Mouse (Mus musculus): Measurements from ENCODE around the gene Lmbrd1.
"Not testable (repeated sequence)": the region's sequence is repeated elsewhere in the genome, so short reads cannot be mapped to it uniquely, and the experiment has no call there.

The Lmbrd1 gene

DNA sequence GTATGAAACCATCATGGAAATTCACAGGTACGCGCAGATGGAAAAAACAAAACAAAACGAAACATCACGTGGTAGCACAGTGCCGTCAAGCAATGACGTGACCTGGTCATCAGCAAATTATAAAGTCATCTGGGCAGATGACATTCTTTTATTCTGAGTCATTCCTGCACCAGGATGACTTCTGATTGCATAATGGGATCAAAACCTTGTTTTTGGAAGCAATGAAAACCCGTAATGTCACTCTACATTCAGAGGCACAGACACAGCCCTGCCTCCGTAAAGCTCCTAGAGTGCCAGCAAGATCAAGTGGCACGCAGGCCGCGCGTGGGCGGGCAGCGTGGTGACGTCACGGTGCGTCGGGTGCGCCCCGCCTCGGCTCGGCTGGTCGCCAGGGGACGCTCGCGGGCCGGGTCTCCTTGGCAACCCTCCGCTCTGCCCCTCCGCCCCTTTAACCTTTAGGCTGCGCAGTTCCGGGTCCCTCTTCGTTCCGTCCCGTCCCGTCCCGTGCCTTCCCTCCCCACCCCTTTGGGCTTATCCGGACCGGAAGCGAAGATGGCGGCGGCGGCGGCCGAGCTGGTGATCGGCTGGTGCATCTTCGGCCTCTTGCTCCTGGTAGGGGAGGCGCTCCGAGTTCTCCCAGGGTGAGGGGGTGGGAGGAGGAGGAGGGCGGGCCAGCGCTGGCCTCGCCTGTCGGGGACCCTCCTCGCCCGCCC, at the start of gene Lmbrd1:
Lmbrd1 (plus strand) TSS at position 426 of the 713 bp plus-strand sequence.
- peak; percentile 93 to 98 for DNase-seq

DNA sequence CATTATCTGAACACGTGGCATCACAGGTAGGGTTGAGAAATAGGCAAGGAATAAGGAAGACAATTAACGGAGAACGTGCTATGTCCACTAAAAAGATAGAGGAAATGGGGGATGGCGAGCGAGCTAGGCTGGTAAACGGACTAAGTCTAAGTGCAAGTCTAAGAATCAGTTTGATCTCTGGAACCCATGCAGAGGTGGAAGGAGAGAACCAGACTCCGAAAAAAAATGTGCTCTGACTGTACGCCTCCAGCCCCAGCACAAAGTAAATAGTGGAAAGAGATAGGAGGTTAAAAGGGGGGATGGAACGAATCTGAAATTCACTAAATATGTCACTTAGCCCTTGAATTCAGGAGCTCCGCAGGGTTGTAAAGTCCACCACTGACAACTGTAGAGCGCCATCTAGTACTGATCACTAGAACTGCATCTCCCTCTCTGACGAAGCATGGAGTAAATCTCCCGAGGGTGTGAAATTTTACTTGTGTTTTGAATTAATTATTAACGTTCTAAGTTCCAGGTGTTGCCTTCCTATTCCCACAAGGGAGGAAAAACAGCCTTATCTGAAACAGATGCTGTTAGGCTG, 44.8 kb upstream of the Lmbrd1 start:
- peak; percentile 3 to 14 for DNase-seq

DNA sequence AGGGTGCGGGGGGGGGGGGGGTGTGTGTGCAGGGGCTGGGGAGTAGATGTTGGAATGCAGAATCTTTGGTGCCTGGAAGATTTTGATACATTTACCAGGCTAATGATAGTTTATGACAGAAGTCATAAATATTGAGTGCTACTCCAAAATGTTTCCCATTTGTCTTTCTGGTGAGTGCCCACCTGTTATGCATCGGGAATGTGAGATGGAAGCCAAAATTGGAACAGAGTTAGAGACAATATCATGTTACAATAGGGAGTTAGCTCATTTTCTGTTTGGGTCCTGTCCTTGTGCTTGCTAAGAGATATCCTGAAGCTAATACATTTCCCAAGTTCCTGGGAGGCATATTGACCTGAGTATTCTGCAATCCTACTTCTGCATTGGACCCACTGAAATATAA, 28.3 kb upstream of the Lmbrd1 start:
- no peak for DNase-seq

DNA sequence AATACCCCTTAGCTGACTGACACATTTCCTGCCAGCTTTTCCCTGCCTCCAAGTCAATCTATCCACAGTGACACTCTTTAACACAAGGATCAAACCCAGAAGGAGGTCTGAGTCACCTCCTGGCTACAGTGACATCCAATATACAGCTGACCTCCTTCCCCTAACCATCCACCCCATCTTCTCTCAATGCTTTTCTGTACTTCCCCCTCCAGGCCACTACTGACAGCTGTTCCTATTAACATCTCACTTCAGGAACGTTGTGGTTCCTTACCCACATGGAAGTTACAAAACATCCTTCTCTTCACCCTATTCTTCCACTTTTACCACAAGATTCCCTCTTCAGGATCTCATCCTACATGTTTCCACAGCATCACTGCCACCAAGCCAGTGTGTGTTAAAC, 18.5 kb upstream of the Lmbrd1 start:
- DNase-seq, result no peak

DNA sequence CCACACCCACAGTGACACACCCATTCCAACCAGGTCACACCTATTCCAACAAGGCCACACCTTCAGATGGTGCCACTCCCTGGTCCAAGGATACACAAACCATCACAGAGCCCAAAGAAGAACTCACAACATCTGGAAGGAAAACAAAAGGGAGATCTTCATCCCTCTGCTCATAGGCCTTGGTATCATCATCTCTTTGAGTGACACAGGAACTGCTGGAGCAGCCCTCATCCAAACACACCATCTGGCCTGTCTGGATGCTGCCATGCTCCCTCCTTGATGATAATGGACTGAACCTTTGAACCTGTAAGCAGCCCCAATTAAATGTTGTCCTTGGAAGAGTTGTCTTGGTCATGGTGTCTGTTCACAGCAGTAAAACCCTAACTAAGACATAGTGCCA, 17.8 kb upstream of the Lmbrd1 start:
- DNase-seq, result not testable (repeated sequence)

DNA sequence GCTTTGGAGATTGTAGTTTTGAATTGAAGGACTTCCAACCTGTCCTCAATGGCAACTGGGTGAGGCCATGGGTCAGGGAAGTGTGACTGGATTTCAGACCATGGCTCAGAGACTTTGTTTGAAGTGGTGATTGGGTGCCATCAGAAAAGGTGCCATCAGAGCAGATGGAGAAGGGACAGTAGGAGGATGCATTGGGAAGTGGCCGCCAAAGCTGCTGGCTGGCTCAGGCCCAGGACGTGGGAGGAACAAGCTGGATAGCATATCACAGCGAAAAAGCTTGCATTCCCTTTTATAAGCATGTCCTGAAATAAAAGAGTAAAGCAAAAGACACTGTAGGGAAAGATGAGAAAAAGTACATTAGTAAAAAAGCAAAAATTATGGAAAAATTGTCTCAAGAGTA, 16.9 kb upstream of the Lmbrd1 start:
- DNase-seq, result no peak

DNA sequence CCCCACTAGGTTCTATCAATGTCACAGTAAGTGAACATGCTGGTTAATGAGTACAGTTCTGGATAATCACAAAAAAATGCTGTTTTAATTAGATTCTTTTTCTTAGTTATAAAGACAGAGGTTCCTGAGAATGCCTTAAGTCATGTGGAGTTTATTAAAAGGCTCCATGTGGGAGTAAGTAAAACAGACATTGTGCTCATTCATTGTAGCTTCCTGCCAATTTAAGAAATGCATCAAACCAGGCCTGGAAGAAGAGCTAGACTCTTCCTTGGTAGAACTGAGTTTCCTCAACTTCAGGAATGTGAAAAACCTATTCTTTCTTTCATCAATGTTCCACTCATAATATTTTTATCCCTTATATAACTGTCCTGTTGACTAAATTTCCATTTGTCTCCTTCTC, 14.3 kb upstream of the Lmbrd1 start:
- DNase-seq, result no peak

DNA sequence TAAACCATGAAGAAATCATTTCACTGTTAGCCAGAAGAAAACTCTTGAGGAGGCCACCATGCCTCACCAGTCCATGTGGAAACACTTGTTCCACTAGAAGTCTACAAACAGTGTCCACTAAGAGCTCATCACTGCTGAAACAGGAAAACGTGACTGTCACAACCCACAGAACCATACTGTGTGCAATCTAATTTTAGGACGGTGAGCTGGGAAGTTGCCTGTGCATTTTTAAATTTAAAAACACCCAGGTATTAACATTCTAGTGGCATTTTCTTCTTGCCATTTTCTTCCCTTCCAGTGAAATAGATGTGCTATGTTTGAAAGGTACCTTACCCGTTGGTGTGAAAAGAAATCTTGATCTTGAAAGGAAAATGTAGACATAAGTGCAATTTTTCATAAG, 5.2 kb upstream of the Lmbrd1 start:
- no peak for DNase-seq

DNA sequence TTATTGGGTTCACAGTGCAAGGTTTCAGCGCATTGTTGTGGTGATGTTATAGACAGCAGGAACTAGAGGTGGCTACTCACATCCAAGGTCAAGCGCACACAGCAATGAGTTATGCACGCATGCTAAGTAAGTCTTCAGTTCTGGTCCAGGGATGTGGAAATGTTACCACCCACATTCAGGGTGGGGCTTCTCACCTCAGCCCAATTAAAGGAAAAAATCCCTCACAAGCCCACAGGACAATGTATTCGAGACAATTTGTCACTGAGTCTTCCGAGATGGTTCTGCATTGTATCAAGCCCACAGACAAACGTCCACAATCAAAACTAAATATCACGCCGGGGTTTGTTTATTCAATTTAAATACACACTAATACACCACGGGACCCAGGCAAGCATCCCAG, 724 bp upstream of the Lmbrd1 start:
- peak in 1 of 2 experiments; percentile 12 for DNase-seq

DNA sequence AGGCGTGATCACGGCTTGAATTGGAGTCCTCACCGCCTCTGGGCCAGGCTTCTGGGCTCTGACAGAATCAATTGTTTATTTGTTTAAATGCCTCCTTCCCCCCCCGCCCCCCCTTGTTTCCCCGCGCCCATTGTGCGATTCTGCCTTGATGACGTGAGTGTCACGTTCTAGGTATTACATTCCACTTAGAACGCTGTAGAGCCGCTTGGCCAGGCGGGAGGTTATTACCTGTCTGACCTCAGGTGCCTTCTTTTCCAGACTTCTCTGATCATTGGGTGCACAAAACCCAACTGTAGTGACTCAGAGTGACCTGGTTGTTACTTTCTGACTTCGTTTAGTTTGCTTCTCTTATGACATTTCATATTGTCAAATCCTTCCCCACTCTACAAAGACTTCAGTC, 641 bp downstream of the Lmbrd1 start:
- peak; percentile 24 to 36 for DNase-seq

DNA sequence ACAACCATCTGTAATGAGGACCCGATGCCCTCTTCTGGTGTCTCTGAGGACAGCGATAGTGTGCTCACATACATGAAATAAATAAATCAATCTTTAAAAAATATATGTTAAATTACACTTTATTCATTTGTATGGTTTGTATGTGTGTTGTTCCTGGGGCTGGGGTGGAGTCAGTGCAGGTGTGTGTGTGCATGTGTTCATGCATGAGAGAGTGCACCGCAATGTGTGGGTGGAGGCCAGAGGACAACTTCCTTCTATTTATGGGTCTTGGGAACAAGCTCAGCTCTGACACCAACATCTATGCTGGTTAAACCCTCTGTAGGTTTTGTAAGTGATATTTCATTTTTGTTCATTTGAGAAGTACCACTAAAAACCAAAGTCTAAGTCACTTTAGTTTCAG, 2.6 kb downstream of the Lmbrd1 start:
- DNase-seq, result no peak

DNA sequence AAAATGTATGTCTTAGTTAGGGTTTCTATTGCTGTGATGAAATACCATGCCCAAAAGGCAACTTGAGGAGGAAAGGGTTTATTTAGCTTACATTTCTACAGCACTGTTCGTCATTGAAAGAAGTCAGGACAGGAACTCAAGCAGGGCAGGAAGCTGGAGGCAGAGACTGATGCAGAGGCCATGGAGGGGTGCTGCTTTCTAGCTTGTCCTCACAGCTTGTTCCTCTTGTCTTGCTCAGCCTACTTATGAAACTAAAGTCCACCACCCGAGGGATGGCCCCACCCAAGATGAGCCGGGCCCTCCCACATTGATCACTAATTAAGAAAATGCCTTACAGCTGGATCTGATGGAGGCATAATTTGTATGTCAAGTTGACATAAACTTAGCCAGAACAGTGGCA, 3.5 kb downstream of the Lmbrd1 start:
- DNase-seq, result peak; percentile 16 to 35

DNA sequence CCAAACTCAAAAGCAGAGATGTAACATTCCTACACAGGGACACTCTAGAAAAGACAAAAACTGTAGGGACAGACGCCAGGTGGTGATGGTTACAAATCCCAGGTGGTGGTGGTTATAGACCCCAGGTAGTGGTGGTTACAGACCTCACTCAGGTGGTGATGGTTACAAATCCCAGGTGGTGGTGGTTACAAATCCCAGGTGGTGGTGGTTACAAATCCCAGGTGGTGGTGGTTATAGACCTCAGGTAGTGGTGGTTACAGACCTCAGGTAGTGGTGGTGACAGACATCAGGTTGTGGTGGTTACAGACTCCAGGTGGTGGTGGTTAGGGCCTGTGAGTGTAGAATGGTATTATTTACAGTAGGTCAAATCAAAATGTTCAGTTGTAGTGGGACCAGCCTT, 5.5 kb downstream of the Lmbrd1 start:
- no peak for DNase-seq

DNA sequence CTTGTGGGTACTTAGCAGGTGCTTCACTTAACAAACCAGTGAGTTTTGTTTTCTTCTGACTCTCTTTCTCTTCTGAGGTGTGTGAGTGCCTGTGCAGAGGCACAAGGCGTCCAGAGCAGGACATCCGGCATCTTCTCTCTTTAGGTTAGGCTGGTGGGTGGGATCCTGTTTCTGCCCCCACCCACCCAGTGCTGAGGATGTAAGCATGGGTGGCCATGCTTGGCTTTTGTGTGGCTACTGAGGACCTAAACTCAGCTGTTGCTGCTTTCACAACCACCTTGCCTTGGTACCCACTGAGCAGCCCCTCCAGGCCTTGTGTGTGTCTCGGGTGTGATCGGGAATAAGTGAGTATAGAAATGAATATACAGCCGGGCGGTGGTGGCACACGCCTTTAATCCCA, 7.2 kb downstream of the Lmbrd1 start:
- no peak for DNase-seq

DNA sequence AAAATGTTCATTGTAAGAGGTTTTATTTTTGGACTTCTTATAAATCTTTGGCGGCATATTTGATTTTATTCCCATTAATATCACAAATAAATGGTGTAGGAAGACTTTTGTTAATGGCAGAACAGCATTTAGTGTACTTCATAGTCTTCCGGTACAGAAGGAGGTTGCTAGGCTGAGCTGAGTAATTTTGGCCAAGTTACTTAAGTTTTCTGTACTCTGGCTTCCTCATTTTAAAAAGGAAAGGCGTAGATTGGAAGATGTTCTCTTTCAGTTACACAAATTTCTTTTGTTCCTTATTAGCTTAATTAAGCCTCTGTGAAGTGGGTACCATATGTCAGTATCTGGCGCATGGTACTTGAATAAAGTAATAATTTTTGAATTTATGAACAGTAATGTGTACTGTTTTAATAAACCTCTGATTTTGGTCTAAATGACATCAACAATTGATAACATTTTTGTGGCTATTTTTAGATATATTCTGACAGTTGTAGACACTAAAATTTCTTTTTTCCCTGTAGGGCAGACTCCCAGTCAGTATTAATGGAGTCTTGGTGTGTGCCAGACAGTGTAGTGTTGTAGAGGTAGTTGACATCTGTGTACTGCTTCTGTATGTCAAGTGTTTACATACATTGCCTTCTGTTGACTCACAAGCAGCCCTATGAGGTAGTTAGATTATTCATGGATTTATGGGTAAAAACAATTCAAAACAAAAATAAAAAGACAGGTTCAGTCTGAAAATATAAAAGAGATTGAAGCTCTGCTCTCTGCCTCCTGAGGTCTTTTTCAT, 8.0 kb downstream of the Lmbrd1 start:
- DNase-seq, result no peak

DNA sequence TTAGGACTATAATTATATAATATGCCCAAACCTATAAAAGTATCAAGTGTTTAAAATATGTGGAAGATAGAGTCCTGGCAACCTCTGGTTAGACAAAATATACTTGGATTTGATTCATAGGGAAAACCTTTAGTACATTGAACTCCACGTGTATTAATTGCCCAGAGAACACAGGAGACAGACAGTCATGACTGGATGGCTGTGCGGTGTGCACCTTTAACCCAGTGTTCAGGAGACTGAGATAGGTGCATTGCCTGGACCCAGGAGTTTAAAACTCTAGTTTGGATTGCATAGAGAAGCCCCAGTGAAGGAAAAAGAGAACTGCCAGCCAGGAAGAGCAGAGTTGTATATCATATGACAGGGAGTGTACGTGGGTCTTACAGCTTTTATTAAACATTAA, 19.2 kb downstream of the Lmbrd1 start:
- DNase-seq, result no peak

DNA sequence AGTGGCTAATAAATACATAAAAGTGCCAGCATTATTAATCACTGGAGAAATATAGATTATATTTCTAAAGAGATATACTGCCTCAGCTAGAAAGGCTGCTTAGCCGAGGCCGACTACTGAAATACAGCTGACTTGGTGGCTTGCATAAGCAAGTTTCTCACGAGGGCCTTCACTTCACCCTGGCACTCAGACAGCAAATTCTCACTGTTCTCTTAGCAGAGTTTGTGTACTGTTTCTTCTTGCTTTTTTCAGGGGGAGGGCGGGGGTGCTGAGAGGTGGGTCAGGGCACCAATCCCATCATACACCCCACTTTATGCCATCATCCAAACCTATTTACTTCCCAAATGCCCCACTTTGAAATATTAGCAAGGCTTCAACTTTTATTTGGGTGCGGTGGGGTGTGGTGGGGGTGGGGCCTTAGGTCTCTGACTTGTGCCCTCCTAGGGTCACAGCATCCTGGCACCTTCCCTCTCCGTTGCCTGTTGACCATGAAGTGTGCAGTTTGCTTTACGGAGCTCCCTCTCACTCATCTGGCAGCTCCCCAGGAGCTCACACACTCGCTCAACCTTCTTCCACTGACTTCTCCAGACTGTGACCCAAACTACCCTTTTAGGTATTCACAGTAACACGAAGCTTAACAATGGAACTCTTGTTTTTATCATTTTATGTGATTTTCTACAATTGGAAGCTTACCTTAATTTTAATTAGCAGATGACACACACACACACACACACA, 19.9 kb downstream of the Lmbrd1 start:
- no peak for DNase-seq

DNA sequence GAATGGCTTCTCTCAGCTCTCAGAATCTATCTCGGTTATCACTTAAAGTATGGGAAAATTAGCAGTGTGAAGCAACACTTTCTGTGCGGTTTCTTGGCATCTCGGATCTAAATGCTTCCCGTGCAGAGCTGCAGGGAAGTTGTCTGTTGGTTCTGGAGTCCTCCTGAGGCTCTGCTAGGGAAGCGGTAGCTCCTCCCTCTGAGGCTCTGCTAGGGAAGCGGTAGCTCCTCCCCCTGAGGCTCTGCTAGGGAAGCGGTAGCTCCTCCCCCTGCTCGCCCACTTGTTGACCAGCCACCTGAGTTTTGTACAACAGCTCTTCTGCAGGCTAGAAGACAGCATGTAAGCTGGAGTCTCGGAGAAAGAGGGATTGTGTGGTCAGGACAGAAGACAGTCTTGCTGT, 20.9 kb downstream of the Lmbrd1 start:
- DNase-seq, result peak; percentile 51 to 69

DNA sequence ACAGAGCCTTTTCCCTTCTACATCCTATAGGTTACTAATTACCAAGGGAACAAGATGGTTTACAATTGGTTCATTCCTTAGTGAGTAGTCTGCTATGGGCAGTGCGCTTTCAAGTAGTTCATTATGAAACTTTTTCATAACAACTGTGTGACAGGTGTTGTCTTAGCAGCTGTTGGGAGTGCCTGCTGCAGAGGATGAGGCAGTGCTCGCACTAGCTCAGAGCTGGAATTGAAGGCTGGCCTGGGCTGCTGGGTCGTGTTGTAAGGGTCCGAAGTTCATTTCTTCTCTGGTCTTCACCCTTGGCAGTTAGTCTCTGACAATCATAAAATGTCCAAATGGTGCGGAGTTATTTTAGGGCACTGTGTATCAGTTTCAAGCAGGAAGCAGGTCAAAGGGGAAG, 21.8 kb downstream of the Lmbrd1 start:
- DNase-seq, result peak; percentile 52 to 56

DNA sequence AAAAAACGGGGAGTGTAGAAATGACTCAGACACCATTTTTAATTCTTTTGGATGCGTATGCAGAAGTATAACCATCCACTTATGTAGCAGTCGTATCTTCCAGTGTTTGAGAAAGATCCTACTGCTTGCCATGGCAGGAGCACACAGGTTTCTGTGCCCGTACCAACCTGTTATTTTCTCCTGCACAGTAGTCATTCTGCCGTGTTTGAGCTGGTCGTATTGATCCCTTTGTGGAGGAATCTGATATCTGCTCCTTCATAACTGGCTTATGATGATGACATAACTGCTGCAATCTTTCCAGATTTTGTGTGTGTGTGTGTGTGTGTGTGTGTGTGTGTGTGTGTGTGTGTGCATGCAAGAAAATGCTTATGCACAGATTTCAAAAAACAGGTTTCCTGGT, 25.4 kb downstream of the Lmbrd1 start:
- DNase-seq, result no peak

DNA sequence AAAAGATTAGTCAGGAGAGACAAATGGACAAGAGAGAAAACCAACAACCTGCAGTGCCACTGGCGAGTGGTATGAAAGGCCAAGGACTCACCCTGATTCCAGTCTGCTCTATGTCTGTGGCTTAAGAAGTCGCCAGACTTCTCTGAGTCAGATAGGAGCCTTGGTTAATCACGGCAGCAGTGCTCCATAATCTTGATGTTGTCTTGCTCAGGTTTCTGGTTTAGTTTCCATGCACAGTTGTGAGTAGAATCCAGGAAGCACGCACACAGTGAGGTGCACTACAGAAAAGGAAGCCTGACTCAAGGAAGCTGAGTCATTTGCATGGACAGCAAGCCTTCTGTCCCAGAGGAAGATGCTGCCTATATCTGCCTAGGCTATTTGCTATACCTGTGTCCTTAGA, 37.9 kb downstream of the Lmbrd1 start:
- DNase-seq, result no peak

DNA sequence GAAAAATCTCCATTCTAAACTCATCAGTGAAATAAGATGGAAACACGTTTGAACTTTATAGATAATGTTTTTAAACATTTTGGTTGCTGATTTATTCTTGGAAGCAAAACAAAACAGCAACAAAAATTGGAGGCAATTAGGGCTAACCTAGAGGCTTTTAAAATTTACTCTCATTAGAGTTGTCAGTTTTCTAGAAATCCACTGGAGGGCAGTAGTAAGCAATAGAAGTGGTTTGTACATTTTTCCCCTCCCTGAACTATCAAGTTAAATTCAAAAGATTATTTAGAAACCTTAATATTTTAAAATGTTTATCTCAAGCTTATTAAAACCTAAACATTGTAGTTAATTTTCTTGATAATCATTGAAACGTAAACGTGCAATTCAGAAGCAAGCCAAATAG, 41.2 kb downstream of the Lmbrd1 start:
- no peak for DNase-seq

DNA sequence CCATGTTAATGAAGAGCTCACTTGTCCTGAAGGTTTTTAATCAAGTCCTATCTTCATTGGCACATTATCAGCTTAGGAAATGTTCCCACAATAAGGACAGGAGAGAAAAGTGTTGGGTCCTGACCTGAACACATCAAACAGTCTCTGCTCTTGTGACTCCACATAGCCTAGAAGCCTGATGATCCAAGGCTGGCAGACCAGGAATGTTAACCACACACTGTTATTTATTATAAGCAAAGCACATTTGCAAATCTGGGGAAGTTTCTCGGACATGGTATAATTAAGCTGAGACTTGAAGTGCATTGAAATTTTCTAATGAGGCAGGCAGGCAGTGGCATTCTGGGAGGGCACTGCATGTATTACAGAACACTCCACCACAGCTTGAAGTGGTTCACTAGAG, 41.8 kb downstream of the Lmbrd1 start:
- DNase-seq, result no peak

Data from kidney, postnatal 36 days (tissue).